Mouse (Mus musculus): ENCODE results near the gene Cmtm2a. TPM values are rescaled to one million over a fixed set of nuclear protein-coding genes. Genes with fewer than 3 reads are reported as not detected.

Gene Cmtm2a
- total and polyA plus RNA-seq, 2 experiments from 2014 or later = not detected

GRCm38 (mm10) chr8:104232919-104233318 lies 60.1 kb downstream of the Cmtm2a start:
- no peak overlapping the region for H3K27ac ChIP-seq (ENCODE audit: low read depth, low read length)
- peaks cover 80% of the 10 kb centered on the region for H3K36me3 ChIP-seq (ENCODE audit: insufficient read depth, low read length)
- no peak overlapping the region for H3K4me2 ChIP-seq (ENCODE audit: low read depth, low read length, poor library complexity, severe bottlenecking)
- ATAC-seq (ENCODE audit: low FRiP score) (no peak), DNase-seq (ENCODE audit: low spot score) (no peak)
- no peak overlapping the region for H3K4me3 ChIP-seq (ENCODE audit: low read depth, low read length)
- no peak for TF ChIP-seq CTCF (IDR thresholded peaks at IDR 0.05)
- H3K27me3 ChIP-seq (ENCODE audit: insufficient read depth, low read length) = no peaks in the 10 kb centered on the region
- 97% methylated on average over 5 of the region's 5 CpGs for WGBS
- no peaks in the 10 kb centered on the region for H3K9me3 ChIP-seq (ENCODE audit: low read length)
- no peak overlapping the region for H3K9ac ChIP-seq (replicated peaks; ENCODE audit: low read length, poor library complexity, severe bottlenecking)
- H3K4me1 ChIP-seq (ENCODE audit: insufficient read depth, low read length) = no peaks in the 10 kb centered on the region

- DNase-seq (ENCODE audit: low spot score) (no peak), ATAC-seq (ENCODE audit: low FRiP score) (no peak)
- Histone ChIP-seq H3K27ac (ENCODE audit: low read depth, low read length) (no peak overlapping the region), H3K9ac (replicated peaks; ENCODE audit: low read length, poor library complexity, severe bottlenecking) (no peak overlapping the region), H3K4me1 (ENCODE audit: insufficient read depth, low read length) (no peaks in the 10 kb centered on the region), H3K9me3 (ENCODE audit: low read length) (no peaks in the 10 kb centered on the region), H3K27me3 (ENCODE audit: insufficient read depth, low read length) (no peaks in the 10 kb centered on the region), H3K4me2 (ENCODE audit: low read depth, low read length, poor library complexity, severe bottlenecking) (no peak overlapping the region), H3K4me3 (ENCODE audit: low read depth, low read length) (no peak overlapping the region), H3K36me3 (ENCODE audit: insufficient read depth, low read length) (peaks cover 81% of the 10 kb centered on the region)
- 97% methylated on average over 4 of the region's 4 CpGs for WGBS
- TF ChIP-seq CTCF (IDR thresholded peaks at IDR 0.05) = no peak
Measured at GRCm38 (mm10) chr8:104232039-104232438, 60.9 kb downstream of the Cmtm2a start.

Other genes with a start within 250 kb of the Cmtm2a start
- 18.6 and 22.0 TPM in 2 replicates for gene Cdh5, start 191.6 kb downstream of the Cmtm2a start, total RNA-seq (2014; rRNA removed)
- gene Cdh5, start 191.6 kb downstream of the Cmtm2a start, polyA plus RNA-seq (2015; fragmentation: Nextera tagmentation; extraction: Ambion mirVana) = 8.6 and 9.7 TPM in 2 replicates
- gene Bean1, start 122.7 kb downstream of the Cmtm2a start, total RNA-seq (2014; rRNA removed) = 30.6 and 34.9 TPM in 2 replicates
- 10.9 and 11.4 TPM in 2 replicates for gene Bean1, start 122.7 kb downstream of the Cmtm2a start, polyA plus RNA-seq (2015; fragmentation: Nextera tagmentation; extraction: Ambion mirVana)
- 36.6 and 45.8 TPM in 2 replicates for gene Tk2, start 44.6 kb downstream of the Cmtm2a start, total RNA-seq (2014; rRNA removed)
- 42.1 and 48.1 TPM in 2 replicates for gene Tk2, start 44.6 kb downstream of the Cmtm2a start, polyA plus RNA-seq (2015; fragmentation: Nextera tagmentation; extraction: Ambion mirVana)
- 21.5 and 21.7 TPM in 2 replicates for gene Cklf, start 42.3 kb downstream of the Cmtm2a start, total RNA-seq (2014; rRNA removed)
- 29.6 and 31.3 TPM in 2 replicates for gene Cklf, start 42.3 kb downstream of the Cmtm2a start, polyA plus RNA-seq (2015; fragmentation: Nextera tagmentation; extraction: Ambion mirVana)
- not detected in 2 replicates for gene Gm45711, start 16.9 kb upstream of the Cmtm2a start, total RNA-seq (2014; rRNA removed)
- not detected in 2 replicates for gene Gm45711, start 16.9 kb upstream of the Cmtm2a start, polyA plus RNA-seq (2015; fragmentation: Nextera tagmentation; extraction: Ambion mirVana)
- not detected in 2 replicates for gene Cmtm1, start 17.0 kb upstream of the Cmtm2a start, total RNA-seq (2014; rRNA removed)
- not detected in 2 replicates for gene Cmtm1, start 17.0 kb upstream of the Cmtm2a start, polyA plus RNA-seq (2015; fragmentation: Nextera tagmentation; extraction: Ambion mirVana)
- gene Gm11020, start 28.4 kb upstream of the Cmtm2a start, total RNA-seq (2014; rRNA removed) = not detected in 2 replicates
- not detected in 2 replicates for gene Gm11020, start 28.4 kb upstream of the Cmtm2a start, polyA plus RNA-seq (2015; fragmentation: Nextera tagmentation; extraction: Ambion mirVana)
- not detected in 2 replicates for gene Cmtm2b, start 29.0 kb upstream of the Cmtm2a start, total RNA-seq (2014; rRNA removed)
- gene Cmtm2b, start 29.0 kb upstream of the Cmtm2a start, polyA plus RNA-seq (2015; fragmentation: Nextera tagmentation; extraction: Ambion mirVana) = not detected in 2 replicates
- 20.0 and 26.0 TPM in 2 replicates for gene Cmtm3, start 46.2 kb upstream of the Cmtm2a start, total RNA-seq (2014; rRNA removed)
- gene Cmtm3, start 46.2 kb upstream of the Cmtm2a start, polyA plus RNA-seq (2015; fragmentation: Nextera tagmentation; extraction: Ambion mirVana) = 32.1 and 33.2 TPM in 2 replicates
- 38.7 and 39.8 TPM in 2 replicates for gene Cmtm4, start 102.6 kb upstream of the Cmtm2a start, total RNA-seq (2014; rRNA removed)
- gene Cmtm4, start 102.6 kb upstream of the Cmtm2a start, polyA plus RNA-seq (2015; fragmentation: Nextera tagmentation; extraction: Ambion mirVana) = 2.5 and 2.7 TPM in 2 replicates
- 80.5 and 106 TPM in 2 replicates for gene Dync1li2, start 149.9 kb upstream of the Cmtm2a start, total RNA-seq (2014; rRNA removed)
- 66.5 and 73.4 TPM in 2 replicates for gene Dync1li2, start 149.9 kb upstream of the Cmtm2a start, polyA plus RNA-seq (2015; fragmentation: Nextera tagmentation; extraction: Ambion mirVana)
- gene Terb1, start 216.7 kb upstream of the Cmtm2a start, total RNA-seq (2014; rRNA removed) = 0.71 and 0.85 TPM in 2 replicates
- 0.68 and 0.81 TPM in 2 replicates for gene Terb1, start 216.7 kb upstream of the Cmtm2a start, polyA plus RNA-seq (2015; fragmentation: Nextera tagmentation; extraction: Ambion mirVana)
- gene Nae1, start 241.5 kb upstream of the Cmtm2a start, total RNA-seq (2014; rRNA removed) = 48.1 and 71.7 TPM in 2 replicates
- 107 and 108 TPM in 2 replicates for gene Nae1, start 241.5 kb upstream of the Cmtm2a start, polyA plus RNA-seq (2015; fragmentation: Nextera tagmentation; extraction: Ambion mirVana)
- 1.6 and 2.8 TPM in 2 replicates for gene Car7, start 241.5 kb upstream of the Cmtm2a start, total RNA-seq (2014; rRNA removed)
- 2.3 and 2.5 TPM in 2 replicates for gene Car7, start 241.5 kb upstream of the Cmtm2a start, polyA plus RNA-seq (2015; fragmentation: Nextera tagmentation; extraction: Ambion mirVana)